Mouse (Mus musculus) testis, postnatal 14 days (tissue): ENCODE measurements at regions not wholly inside any gene's neighbourhood (a gene's known extent, or its start where the extent isn't known, plus 50 kb on each side); places are given as distances from the start of the nearest gene placed in this dataset.

Experiments
- DNase-seq: peaks from one replicate; pipeline ENCODE4 v3.0.0; 2021; ENCODE audit warnings: low spot score

DNA sequence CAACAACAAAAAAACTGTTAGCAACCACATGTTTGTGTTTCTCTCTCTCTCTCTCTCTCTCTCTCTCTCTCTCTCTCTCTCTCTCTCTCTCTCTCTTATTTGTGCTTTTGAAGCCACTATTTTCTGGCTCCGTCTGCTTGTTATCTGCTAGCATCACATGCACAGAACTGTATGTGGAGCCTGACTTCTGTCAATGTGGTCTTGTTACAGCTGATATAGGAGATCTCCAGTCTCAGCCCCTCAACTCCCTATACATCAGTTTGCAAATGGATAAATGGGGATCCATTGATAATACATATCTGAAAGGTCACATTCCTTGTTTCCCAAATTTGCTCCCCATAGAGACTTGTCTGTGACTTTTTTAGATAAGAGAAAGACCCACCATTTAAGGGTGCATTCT is 126.9 kb upstream of the Cited2 start:
- DNase-seq, result no peak

GRCm38 (mm10) chr10:17596743-17597142 is 126.3 kb upstream of the Cited2 start:
- DNase-seq, result no peak

- no peak for DNase-seq
Measured at GRCm38 (mm10) chr10:17599246-17599645, 123.8 kb upstream of the Cited2 start.

DNA sequence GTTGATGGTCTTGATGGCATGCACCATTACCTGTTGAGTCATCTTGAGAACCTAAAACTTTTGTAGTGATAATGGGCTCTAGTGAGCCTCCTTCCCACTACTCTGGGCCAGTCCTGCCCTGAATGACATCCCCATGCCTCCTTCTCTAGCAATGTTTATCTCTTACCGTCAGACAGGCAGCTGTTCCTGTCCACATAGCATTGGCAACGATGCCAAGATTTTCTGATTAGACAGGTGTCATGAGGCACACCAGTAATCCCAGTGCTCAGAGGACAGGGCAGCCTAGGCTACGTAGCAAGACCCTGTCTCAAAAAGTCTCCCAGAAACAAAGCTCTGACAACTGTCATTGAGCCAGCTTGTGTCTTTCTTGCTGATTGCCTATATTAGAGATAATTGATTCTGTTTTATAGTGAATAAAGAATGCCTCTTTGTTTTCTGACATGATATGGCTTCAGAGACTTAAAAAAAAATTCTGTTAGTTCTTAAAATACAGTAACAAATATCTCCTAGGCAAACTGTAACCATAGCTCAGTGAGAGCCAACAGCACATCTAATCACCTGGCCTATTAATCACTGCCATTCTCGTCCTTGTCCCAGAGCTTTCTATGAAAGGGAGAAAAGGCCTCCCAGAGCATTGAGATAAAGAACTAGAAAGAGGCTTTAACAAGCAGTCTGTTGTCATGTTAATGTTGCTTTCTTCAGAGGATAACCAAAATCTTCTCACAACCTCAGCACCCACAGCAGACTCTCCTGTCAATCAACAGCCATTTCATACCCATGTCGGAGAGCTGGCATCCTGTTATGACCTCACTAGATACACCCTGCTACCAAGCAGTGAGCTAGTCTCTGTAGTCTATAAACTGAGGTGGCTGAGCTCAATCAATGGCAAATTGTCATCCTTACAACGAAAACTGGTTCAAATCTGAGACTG is 122.9 kb upstream of the Cited2 start:
- no peak for DNase-seq

- DNase-seq, result no peak
Measured at GRCm38 (mm10) chr10:17600762-17601108, 122.3 kb upstream of the Cited2 start.

- no peak for DNase-seq
Measured at GRCm38 (mm10) chr10:17602446-17602845, 120.6 kb upstream of the Cited2 start.

- no peak for DNase-seq
Measured at GRCm38 (mm10) chr10:17608220-17608619, 114.8 kb upstream of the Cited2 start.

GRCm38 (mm10) chr10:17610592-17610991 is 112.4 kb upstream of the Cited2 start:
- no peak for DNase-seq

- no peak for DNase-seq
Measured at GRCm38 (mm10) chr10:17613281-17613680, 109.7 kb upstream of the Cited2 start.

DNA sequence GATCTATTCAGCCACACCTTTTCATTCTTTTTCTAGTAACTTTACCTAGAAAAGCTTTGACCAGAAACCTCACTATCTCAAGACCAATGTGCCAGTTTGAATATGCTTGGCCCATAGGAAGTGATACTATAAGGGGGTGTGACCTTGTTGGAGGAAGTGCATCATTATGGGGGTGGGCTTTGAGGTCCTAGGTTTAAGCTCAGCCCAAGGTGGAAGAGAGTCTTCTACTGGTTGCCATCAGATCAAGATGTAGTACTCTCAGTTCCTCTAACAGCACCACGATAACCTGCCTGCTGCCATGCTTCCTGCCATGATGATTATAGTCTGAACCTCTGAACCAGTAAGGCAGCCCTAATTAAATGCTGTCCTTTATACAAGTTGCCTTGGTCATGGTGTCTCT is 105.0 kb upstream of the Cited2 start:
- DNase-seq, result no peak

DNA sequence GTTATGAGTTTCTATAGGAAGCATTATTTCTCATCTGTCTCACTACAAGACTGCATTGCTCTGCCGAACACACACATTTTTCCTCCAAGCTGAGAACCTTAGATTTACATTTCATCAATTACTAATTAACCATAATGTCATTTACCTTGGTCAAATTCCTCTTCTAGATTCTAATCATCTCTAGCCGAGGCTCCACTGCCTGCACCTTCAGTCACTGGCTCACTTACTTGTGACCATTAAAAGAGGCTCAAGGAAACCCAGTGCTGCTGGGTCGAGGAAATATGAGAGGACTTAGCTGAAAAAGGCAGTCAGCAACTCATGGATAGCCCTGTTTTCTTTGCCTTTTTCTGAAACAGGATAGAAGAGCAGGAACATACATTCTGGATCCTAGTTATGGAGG is 103.4 kb upstream of the Cited2 start:
- no peak for DNase-seq

GRCm38 (mm10) chr10:17621703-17622385 is 101.2 kb upstream of the Cited2 start:
- no peak for DNase-seq

DNA sequence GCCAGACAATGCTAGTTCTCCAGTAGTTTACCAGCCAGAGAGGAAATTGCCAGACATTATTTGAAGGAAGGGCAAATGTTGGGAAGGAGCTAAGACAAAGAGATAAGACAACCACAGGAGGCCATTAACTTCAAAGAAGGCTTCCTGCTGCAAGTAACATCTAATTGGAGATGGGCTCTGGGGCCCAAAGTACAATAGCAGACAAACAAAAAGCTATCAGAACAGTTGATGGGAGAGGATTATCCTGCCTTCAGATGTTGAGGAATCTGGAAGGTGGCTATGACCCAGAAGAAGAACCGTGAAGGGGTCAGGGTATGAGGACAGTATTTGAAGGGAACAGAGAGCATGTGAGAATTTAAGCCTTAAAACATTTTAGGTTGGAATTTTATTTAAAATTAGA is 100.2 kb upstream of the Cited2 start:
- DNase-seq, result no peak

GRCm38 (mm10) chr10:17629709-17630108 is 93.3 kb upstream of the Cited2 start:
- no peak for DNase-seq

DNA sequence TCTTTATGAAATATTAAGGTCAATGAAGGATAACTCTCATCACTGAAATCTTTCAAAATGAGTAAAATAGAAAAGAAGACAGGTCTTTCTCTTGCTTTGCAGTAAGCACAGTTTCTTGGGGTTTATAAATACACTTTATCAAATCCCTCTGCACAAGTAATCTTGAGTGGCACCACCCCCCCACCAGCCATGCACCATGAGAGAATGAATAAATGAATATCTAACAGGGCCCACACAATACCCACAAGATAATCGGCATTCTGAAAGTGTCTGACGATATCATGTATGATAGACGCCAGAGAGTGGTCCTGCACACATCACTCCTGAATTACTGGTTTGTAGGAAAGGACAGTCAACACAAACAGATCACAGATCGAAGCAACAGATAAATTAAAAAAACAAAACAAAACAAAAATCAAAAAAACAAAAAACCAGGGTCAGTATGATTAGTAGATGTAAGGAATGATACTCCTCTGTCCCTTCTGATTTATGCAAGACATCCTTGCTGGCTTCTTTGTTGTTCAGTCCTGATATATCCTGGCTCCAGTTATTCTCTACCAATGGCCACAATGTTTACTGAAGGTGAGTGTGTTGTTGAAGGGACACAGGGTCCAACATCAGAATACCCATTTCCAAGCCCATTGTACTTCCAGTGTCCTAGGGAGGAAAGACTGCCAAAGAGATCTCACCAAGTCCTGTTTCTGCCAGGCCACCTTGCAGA is 92.0 kb upstream of the Cited2 start:
- no peak for DNase-seq

- no peak for DNase-seq
Measured at GRCm38 (mm10) chr10:17631817-17632216, 91.2 kb upstream of the Cited2 start.

DNA sequence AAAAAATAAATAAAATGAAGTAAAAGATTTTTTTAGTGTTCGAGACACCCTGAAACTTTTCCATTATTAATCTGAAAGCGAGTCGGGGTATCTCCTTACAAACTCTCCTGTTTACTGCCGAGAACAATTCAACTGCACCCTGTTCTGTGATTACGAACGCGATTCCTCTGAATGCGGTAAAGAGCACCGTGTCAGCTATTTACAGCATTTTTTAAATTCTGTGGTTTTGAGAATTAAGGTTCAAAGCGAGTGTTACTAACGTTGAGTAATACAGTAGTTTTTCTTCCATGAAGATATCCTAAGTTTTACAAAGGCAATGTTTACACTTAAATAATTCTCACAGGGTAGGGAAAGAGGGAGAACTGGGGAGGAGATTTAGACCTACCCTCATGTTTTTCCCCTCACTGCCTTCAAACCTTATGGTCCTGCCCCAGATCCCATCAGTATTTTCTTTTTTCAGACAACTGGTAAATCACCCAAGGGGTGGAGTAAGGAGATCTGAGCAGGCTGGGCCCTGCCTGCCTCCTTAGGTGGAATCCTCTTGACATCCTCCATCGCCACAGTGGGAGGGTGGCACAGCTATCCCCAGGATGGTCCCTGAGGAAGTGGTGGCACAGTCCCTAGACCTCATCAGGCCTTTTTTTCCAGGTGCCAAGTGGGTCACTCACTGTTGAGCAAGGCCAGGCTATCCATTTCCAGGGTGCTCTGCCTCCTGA is 89.9 kb upstream of the Cited2 start:
- DNase-seq, result no peak

- no peak for DNase-seq
Measured at GRCm38 (mm10) chr10:17645363-17645762, 77.7 kb upstream of the Cited2 start.

DNA sequence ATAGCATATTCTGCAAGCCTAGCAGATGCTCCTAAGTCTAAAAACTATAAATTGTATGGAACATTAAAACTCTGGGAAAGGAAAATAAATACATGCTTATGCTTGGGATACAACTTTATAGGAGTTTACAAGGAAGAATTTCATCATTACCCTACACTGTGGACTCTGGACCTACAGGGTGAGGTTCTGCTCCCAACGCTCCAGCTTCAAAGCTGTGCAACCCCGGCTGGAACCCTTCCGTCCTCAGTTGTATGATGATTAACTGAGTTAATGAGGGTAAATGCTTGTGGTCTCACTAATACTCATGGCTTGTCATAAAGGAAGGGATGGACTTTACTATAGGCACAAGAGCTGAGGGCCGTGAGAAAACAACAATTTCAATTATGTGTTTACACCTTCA is 76.6 kb upstream of the Cited2 start:
- no peak for DNase-seq

DNA sequence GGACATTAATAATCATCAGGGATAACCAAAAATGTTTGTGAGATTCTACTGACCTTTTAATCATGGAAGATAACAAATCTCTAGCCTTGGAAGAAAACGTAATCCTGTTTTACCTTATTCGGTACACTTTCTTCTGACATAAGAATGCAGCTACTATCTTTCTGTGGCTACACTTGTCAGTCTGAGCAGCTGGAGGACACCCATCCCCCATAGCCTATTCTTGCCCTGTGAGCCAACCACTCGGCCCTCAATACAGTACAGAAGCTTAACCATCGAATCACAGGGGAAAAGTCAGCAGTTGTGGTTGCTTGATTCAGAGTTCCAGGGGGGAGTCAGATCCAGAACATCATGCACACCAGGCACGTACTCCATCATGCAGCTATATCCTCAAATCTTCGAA is 74.9 kb upstream of the Cited2 start:
- no peak for DNase-seq

DNA sequence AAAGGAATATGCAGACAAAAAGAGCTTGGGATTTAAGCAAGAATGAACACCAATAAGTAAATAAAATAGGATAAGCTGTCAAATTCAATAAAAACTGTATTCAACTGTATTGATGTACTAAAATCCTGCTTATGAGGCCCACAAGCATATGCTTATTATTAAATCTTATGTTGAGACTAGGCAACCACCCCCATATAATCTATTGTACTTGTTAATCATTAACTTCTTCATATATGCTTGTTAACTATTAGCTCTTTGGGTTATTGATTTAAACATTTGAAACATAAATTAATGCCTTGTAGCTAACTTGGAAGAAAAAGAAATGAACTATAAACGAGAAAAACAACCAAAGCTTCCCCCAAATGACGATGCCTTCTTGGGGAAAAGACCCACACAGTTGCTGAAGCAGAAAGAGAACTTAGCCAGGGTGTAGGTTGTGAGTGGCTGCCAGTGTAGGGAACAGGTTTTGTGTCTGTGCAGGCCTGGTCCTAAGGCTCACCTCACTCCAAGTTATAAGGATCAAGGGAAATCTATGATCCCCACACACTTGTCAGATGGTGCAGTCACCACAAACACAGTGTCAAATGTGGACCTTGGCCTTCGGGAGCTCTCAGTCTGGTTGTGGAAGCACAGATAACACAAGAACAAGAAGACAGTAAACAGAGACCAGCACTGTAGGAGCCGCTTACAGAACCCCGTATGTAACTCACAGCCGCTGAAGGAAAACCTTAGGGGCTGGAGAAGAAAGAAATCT is 71.8 kb upstream of the Cited2 start:
- DNase-seq, result no peak

DNA sequence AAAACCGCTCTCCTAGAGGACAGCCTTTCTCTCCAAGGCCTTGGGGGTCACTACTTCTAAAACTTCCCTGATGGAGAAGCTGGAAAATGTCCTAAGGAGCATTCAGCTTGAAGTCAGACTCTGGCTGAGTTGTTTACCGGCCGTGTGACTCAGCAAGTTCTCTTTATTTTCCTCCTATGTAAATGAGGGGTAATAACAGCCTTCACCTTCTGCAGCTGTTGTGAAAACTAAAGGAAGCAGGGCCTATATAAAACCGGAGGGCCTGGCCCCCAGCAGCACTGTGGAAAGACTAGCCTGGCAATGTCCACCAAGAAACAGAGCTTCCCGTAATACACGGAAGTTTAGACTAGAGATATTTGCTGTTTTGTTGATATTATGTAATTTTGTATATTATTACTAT is 69.7 kb upstream of the Cited2 start:
- no peak for DNase-seq
